Mouse (Mus musculus) midbrain, embryonic 11.5 days (tissue): Measurements from ENCODE around the gene Ptcra. TPM values are rescaled to one million over a fixed set of nuclear protein-coding genes. Genes with fewer than 3 reads are reported as not detected.
"Not testable (repeated sequence)": the region's sequence is repeated elsewhere in the genome, so short reads cannot be mapped to it uniquely, and the experiment has no call there.

Experiments used
- ATAC-seq: fragments of 200-750 bp; cut with Nextera tagmentation; 2 replicates; pipeline ENCODE4 v1.8.0; 2017; ENCODE audit warnings: moderate TSS enrichment, moderate library complexity; ENCODE audit not compliant: low FRiP score
- DNase-seq: peaks from one replicate; pipeline ENCODE4 v3.0.0; 2015; ENCODE audit warnings: low spot score; ENCODE audit errors: missing footprints
- H3K27ac ChIP-seq: fragments of 300-500 bp; sonication (generic); 2 replicates; pipeline ENCODE4 v1.5.1; 2014; ENCODE audit warnings: low read depth, low read length
- H3K27me3 ChIP-seq: fragments of 300-500 bp; sonication (generic); 2 replicates; pipeline ENCODE4 v1.6.1; 2014; ENCODE audit warnings: mild to moderate bottlenecking, low read length, moderate library complexity, mixed read lengths; ENCODE audit not compliant: control insufficient read depth, insufficient read depth
- H3K36me3 ChIP-seq: fragments of 300-500 bp; sonication (generic); 2 replicates; pipeline ENCODE4 v1.6.1; 2014; ENCODE audit warnings: mild to moderate bottlenecking, low read length, moderate library complexity, mixed read lengths; ENCODE audit not compliant: control insufficient read depth, insufficient read depth
- H3K4me1 ChIP-seq: fragments of 300-500 bp; sonication (generic); 2 replicates; pipeline ENCODE4 v1.6.1; 2014; ENCODE audit warnings: low read length; ENCODE audit not compliant: control insufficient read depth, insufficient read depth
- H3K4me2 ChIP-seq: fragments of 300-500 bp; sonication (generic); 2 replicates; pipeline ENCODE4 v1.6.1; 2014; ENCODE audit warnings: mild to moderate bottlenecking, moderate library complexity
- H3K4me3 ChIP-seq: fragments of 300-500 bp; sonication (generic); 2 replicates; pipeline ENCODE4 v1.5.1; 2014; ENCODE audit warnings: low read depth, low read length
- H3K9ac ChIP-seq: fragments of 300-500 bp; sonication (generic); 2 replicates; pipeline ENCODE4 v1.6.1; 2014; ENCODE audit warnings: low read length
- H3K9me3 ChIP-seq: fragments of 300-500 bp; sonication (generic); 2 replicates; pipeline ENCODE4 v1.6.1; 2016; ENCODE audit warnings: low read length; ENCODE audit not compliant: control insufficient read depth
- WGBS: fragments of 180-500 bp; shearing (Covaris S2); extraction: QIAGEN DNeasy Blood & Tissue Kit; methylation state at CpG from one replicate; pipeline ENCODE4 v1.1.7; 2014; 5-methylcytosine and 5-hydroxymethylcytosine counted together
- polyA plus RNA-seq: library from polyadenylated mRNA; unstranded; fragments of >200 nt; fragmentation: Nextera tagmentation; extraction: Ambion mirVana; gene quantifications from 2 replicates; pipeline ENCODE4 v1.2.1, GENCODE M21; 2014

The Ptcra gene
- polyA plus RNA-seq, 1 experiment from 2014 or later = 0.48 TPM

DNA sequence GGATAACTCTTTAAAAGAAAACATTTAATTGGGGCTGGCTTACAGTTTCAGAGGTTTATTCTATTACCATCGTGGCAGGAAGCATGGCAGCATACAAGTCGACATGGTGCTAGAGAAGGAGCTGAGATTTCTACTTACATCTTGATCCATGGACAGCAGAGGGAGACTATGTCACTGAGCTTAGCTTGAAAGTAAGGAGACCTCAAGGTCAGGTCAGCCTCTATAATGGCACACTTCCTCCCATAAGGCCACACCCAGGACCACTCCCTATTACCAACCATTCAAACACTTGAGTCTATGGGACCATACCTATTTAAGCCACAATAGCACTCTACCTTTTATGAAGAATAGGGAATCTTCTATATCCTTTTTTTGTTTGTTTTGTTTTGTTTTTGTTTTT is 29.5 kb upstream of the Ptcra start:
- 88% methylated on average over 2 of the region's 2 CpGs for WGBS
- H3K27me3 ChIP-seq = no peaks in the 10 kb centered on the region
- no peak overlapping the region for H3K4me2 ChIP-seq
- H3K36me3 ChIP-seq = no peaks in the 10 kb centered on the region
- no peak for ATAC-seq
- no peak for DNase-seq
- no peaks in the 10 kb centered on the region; the same call in 1 of the 2 replicates for H3K4me1 ChIP-seq
- H3K9me3 ChIP-seq = no peaks in the 10 kb centered on the region
- no peak overlapping the region for H3K9ac ChIP-seq
- H3K4me3 ChIP-seq = no peak overlapping the region
- H3K27ac ChIP-seq = no peak overlapping the region

GRCm38 (mm10) chr17:46787974-46788373 is 24.5 kb upstream of the Ptcra start:
- H3K27me3 ChIP-seq, H3K4me1 ChIP-seq, H3K9ac ChIP-seq, H3K36me3 ChIP-seq, H3K4me3 ChIP-seq, ATAC-seq, DNase-seq, H3K27ac ChIP-seq, H3K9me3 ChIP-seq, H3K4me2 ChIP-seq: not testable (repeated sequence)
- WGBS = 61% methylated on average over 2 of the region's 2 CpGs

DNA sequence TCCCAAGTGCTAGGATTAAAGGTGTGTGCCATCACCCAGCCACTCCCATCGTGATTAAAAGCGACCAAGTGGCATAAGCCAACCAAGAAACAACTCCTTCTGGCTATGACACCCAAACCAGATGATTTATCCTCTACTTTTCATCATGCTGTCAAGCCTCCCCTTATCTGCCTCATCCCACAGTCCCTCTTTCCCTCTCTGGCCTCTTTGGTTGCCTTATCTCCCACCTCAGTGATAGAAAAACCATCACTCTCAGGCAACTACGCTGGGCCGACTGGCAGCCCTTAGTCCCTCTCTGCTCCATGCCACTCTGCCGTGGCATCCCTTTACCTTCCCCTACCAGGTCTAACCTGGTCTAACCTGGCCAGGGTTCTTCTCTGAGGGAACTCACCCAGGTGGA is 23.4 kb upstream of the Ptcra start:
- Histone ChIP-seq H3K27ac (no peak overlapping the region), H3K4me2 (no peak overlapping the region), H3K4me1 (no peaks in the 10 kb centered on the region), H3K9ac (no peak overlapping the region), H3K36me3 (no peaks in the 10 kb centered on the region), H3K9me3 (no peaks in the 10 kb centered on the region), H3K4me3 (no peak overlapping the region), H3K27me3 (no peaks in the 10 kb centered on the region)
- no peak for DNase-seq
- WGBS = 93% methylated on average over 5 of the region's 5 CpGs
- ATAC-seq = no peak

DNA sequence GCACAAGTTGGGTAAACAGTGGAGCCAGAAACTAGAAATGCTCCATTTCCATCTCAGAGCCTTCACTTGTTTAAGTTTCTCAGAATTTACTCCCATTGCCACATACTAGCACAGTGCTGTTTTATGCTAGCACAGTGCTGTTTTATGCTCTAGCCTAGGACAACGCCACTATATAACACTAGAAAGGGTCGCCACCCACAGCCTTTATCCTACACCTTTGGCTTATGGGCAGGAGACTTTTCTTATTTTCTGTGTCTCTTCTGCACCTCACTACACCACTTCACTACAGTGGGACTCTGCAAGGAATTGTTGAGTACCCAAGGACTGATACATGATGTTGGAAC is 19.7 kb upstream of the Ptcra start:
- peak; percentile 28; the same call in 1 of the 2 replicates for ATAC-seq
- WGBS = 84% methylated on average over 2 of the region's 2 CpGs
- Histone ChIP-seq H3K4me2 (peak overlapping the region; percentile 42), H3K4me1 (peaks cover 5% of the 10 kb centered on the region; the same call in 1 of the 2 replicates), H3K36me3 (peaks cover 18% of the 10 kb centered on the region), H3K9ac (no peak overlapping the region), H3K27me3 (no peaks in the 10 kb centered on the region), H3K27ac (peak overlapping the region; percentile 81; the same call in 1 of the 2 replicates), H3K9me3 (no peaks in the 10 kb centered on the region), H3K4me3 (peak overlapping the region; percentile 72)
- DNase-seq = no peak

GRCm38 (mm10) chr17:46782341-46783221 is 19.1 kb upstream of the Ptcra start, which contains the start of gene Rpl7l1:
Gene Rpl7l1 (minus strand): TSS chr17:46782672.
- Histone ChIP-seq H3K4me2 (peak within 1 kb of the TSS; percentile 73), H3K9me3 (no peaks in the 10 kb centered on the region), H3K27ac (peak within 1 kb of the TSS; percentile 81), H3K4me3 (peak within 1 kb of the TSS; percentile 72), H3K4me1 (peaks cover 5% of the 10 kb centered on the region; the same call in 1 of the 2 replicates), H3K36me3 (peaks cover 23% of the 10 kb centered on the region), H3K27me3 (no peaks in the 10 kb centered on the region), H3K9ac (peak within 1 kb of the TSS; percentile 79)
- ATAC-seq = peak; percentile 95
- peak; percentile 98 for DNase-seq
- whole genome bisulfite sequencing = 1% methylated on average over 44 of the region's 44 CpGs

DNA sequence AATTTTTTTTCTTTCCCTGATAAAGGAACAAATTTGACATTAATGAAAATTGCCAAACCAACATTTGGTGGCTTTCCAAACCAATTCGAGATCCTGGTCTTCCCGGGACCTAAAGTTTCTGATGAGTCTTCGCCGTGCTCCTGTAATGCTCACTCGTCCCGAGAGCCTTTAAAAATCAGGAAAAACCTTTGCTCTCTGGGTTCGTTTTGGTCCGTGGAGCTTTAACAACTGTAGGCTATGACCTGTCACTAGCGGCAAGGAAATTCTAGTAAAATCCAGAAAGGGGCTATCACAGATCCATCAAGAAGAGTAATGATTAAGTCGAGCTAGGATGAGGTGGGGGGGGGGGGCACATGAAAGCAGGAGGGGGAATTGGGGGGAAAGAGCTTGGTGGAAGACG is 18.4 kb upstream of the Ptcra start:
- no peak for DNase-seq
- peaks cover 27% of the 10 kb centered on the region for H3K36me3 ChIP-seq
- no peak for ATAC-seq
- WGBS = 10% methylated on average over 11 of the region's 11 CpGs
- peak overlapping the region; percentile 81 for H3K27ac ChIP-seq
- peak overlapping the region; percentile 79 for H3K9ac ChIP-seq
- H3K4me1 ChIP-seq = peaks cover 5% of the 10 kb centered on the region; the same call in 1 of the 2 replicates
- no peaks in the 10 kb centered on the region for H3K27me3 ChIP-seq
- H3K9me3 ChIP-seq = no peaks in the 10 kb centered on the region
- peak overlapping the region; percentile 73 for H3K4me2 ChIP-seq
- peak overlapping the region; percentile 72 for H3K4me3 ChIP-seq

- Histone ChIP-seq H3K9me3 (no peaks in the 10 kb centered on the region), H3K27ac (no peak overlapping the region), H3K27me3 (no peaks in the 10 kb centered on the region), H3K9ac (no peak overlapping the region), H3K36me3 (peaks cover 40% of the 10 kb centered on the region), H3K4me1 (peaks cover 12% of the 10 kb centered on the region), H3K4me2 (no peak overlapping the region), H3K4me3 (no peak overlapping the region)
- DNase-seq = peak; percentile 82
- no peak for ATAC-seq
- WGBS = 90% methylated on average over 3 of the region's 3 CpGs
Measured at GRCm38 (mm10) chr17:46776087-46776486, 12.6 kb upstream of the Ptcra start.

GRCm38 (mm10) chr17:46775070-46775469 is 11.6 kb upstream of the Ptcra start:
- H3K27ac ChIP-seq = no peak overlapping the region
- H3K9me3 ChIP-seq = no peaks in the 10 kb centered on the region
- peaks cover 37% of the 10 kb centered on the region for H3K36me3 ChIP-seq
- no peak overlapping the region for H3K4me3 ChIP-seq
- peaks cover 12% of the 10 kb centered on the region for H3K4me1 ChIP-seq
- H3K9ac ChIP-seq = no peak overlapping the region
- WGBS = 92% methylated on average over 9 of the region's 9 CpGs
- DNase-seq (no peak), ATAC-seq (no peak)
- H3K4me2 ChIP-seq = no peak overlapping the region
- no peaks in the 10 kb centered on the region for H3K27me3 ChIP-seq

GRCm38 (mm10) chr17:46774131-46774472 is 10.6 kb upstream of the Ptcra start:
- Histone ChIP-seq H3K4me1 (peaks cover 12% of the 10 kb centered on the region), H3K36me3 (peaks cover 31% of the 10 kb centered on the region), H3K9ac (no peak overlapping the region), H3K27ac (no peak overlapping the region), H3K27me3 (no peaks in the 10 kb centered on the region), H3K9me3 (no peaks in the 10 kb centered on the region), H3K4me2 (peak overlapping the region; percentile 76), H3K4me3 (no peak overlapping the region)
- ATAC-seq (no peak), DNase-seq (no peak)
- 52% methylated on average over 2 of the region's 2 CpGs for WGBS
